Mouse (Mus musculus) left cerebral cortex, postnatal 36 days (tissue): ENCODE results near the gene Tmem230. TPM values are rescaled to one million over a fixed set of nuclear protein-coding genes. Genes with fewer than 3 reads are reported as not detected.
A peak's percentile ranks its signal among the peaks of the same experiment; 100 is the strongest.
"Not testable (repeated sequence)": the region's sequence is repeated elsewhere in the genome, so short reads cannot be mapped to it uniquely, and the experiment has no call there.

Experiments used
- DNase-seq, 2 experiments: peaks; one replicate each; pipeline ENCODE4 v3.0.0; 2021 to 2022; ENCODE audit warnings: low spot score in 2 of 2, mixed read lengths in 1 of 2
- intact Hi-C: fragments of 180-260 bp; cut with DNase I; formaldehyde crosslinking; loops from one replicate; pipeline ENCODE4 v1.15.1; 2025
- total RNA-seq, 2 experiments: library from RNA; stranded (reverse); gene quantifications; 2 replicates each; pipeline ENCODE4 v1.2.3; 2021

Gene Tmem230
- 10 to 100 TPM; 29.5 to 34.9 TPM for total RNA-seq

GRCm38 (mm10) chr2:132247539-132248313 lies at the start of gene Tmem230:
Gene Tmem230, minus strand, starts transcription at chr2:132247807.
- intact Hi-C loops = loop anchor here (10.0 kb wide), 1 partner anchor 423 kb away; no protein-coding TSS in a partner anchor

GRCm38 (mm10) chr2:132293694-132294450 lies 46.3 kb upstream of the Tmem230 start:
- intact Hi-C loops = no loop called here

More at GRCm38 (mm10) chr2:132247539-132248313, at the start of gene Tmem230:
- peak; percentile 92 to 94 for DNase-seq

GRCm38 (mm10) chr2:132292083-132292482 lies 44.5 kb upstream of the Tmem230 start:
- intact Hi-C loops = no loop called here
- peak in 1 of 2 experiments; percentile 47 for DNase-seq

More at GRCm38 (mm10) chr2:132293694-132294450, 46.3 kb upstream of the Tmem230 start:
- no peak for DNase-seq

GRCm38 (mm10) chr2:132291265-132291664 lies 43.7 kb upstream of the Tmem230 start:
- intact Hi-C loops = no loop called here
- no peak for DNase-seq

- intact Hi-C loops = no loop called here
- DNase-seq = no peak
Measured at GRCm38 (mm10) chr2:132290808-132291207, 43.2 kb upstream of the Tmem230 start.

- intact Hi-C loops, DNase-seq: not testable (repeated sequence)
Measured at GRCm38 (mm10) chr2:132289213-132289612, 41.6 kb upstream of the Tmem230 start.

- DNase-seq = no peak
- intact Hi-C loops = no loop called here
Measured at GRCm38 (mm10) chr2:132286376-132287076, 38.9 kb upstream of the Tmem230 start.

- DNase-seq, intact Hi-C loops: not testable (repeated sequence)
Measured at GRCm38 (mm10) chr2:132285722-132286121, 38.1 kb upstream of the Tmem230 start.

GRCm38 (mm10) chr2:132284492-132285139 lies 37.0 kb upstream of the Tmem230 start:
- intact Hi-C loops = no loop called here
- no peak for DNase-seq

- intact Hi-C loops = no loop called here
- DNase-seq = no peak
Measured at GRCm38 (mm10) chr2:132283236-132284070, 35.8 kb upstream of the Tmem230 start.

GRCm38 (mm10) chr2:132282453-132283174 lies 35.0 kb upstream of the Tmem230 start:
- intact Hi-C loops = no loop called here
- DNase-seq = no peak

GRCm38 (mm10) chr2:132281560-132282452 lies 34.2 kb upstream of the Tmem230 start:
- intact Hi-C loops = no loop called here
- no peak for DNase-seq

GRCm38 (mm10) chr2:132280518-132281120 lies 33.0 kb upstream of the Tmem230 start:
- no peak for DNase-seq
- intact Hi-C loops = no loop called here

- intact Hi-C loops = no loop called here
- DNase-seq = no peak
Measured at GRCm38 (mm10) chr2:132279978-132280377, 32.4 kb upstream of the Tmem230 start.

- no peak for DNase-seq
- intact Hi-C loops = no loop called here
Measured at GRCm38 (mm10) chr2:132279336-132279882, 31.8 kb upstream of the Tmem230 start.

- no peak for DNase-seq
- intact Hi-C loops = no loop called here
Measured at GRCm38 (mm10) chr2:132278273-132278853, 30.8 kb upstream of the Tmem230 start.
